Mouse (Mus musculus) adrenal gland, adult 10 weeks (tissue): Measurements from ENCODE around the gene Gm10217. TPM values are rescaled to one million over a fixed set of nuclear protein-coding genes. Genes with fewer than 3 reads are reported as not detected.

Experiments used
- polyA plus RNA-seq: library from polyadenylated mRNA; stranded (reverse); fragments of 350-450 nt; fragmentation: Illumina TruSeq; extraction: RNeasy Lipid Tissue Mini Kit (QIAGEN cat#74804); gene quantifications from one replicate; pipeline ENCODE4 v1.2.3, GENCODE M21; 2014; ENCODE audit warnings: low read depth, low replicate concordance

Gene Gm10217
- not detected for polyA plus RNA-seq

DNA sequence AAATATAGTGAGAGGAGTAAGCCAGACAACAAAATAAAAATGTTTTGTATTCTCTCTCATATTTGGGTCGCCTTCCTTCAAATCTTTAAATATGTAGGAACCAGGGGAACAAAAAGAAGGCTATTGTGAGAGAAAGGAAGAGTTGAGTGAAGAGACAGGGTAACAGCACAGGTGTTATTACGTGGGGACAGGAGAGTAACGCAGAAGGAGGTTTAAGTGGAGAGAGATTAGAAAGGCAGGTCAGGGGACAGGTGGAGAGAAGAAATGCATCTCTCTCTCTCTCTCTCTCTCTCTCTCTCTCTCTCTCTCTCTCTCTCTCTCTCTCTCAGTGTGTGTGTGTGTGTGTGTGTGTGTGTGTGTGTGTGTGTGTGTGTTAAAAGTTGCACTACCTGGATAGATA is at the start of gene Gm10217:
Gene Gm10217, plus strand, starts transcription at position 301 of the 400 bp plus-strand sequence.

Other genes with a start within 250 kb of the Gm10217 start
- gene Fam155a, start 93.1 kb upstream of the Gm10217 start, polyA plus RNA-seq, result 9.8 TPM
- 15.2 TPM for gene Lig4, start 113.4 kb downstream of the Gm10217 start, polyA plus RNA-seq
- 60.8 TPM for gene Abhd13, start 113.5 kb downstream of the Gm10217 start, polyA plus RNA-seq
- 2.9 TPM for gene Tnfsf13b, start 142.2 kb downstream of the Gm10217 start, polyA plus RNA-seq